Mouse (Mus musculus): ENCODE measurements around the gene Iqgap3. TPM values are rescaled to one million over a fixed set of nuclear protein-coding genes. Genes with fewer than 3 reads are reported as not detected.

Iqgap3 gene
- polyA plus RNA-seq, 1 experiment from 2014 or later, result 19.8 TPM

DNA sequence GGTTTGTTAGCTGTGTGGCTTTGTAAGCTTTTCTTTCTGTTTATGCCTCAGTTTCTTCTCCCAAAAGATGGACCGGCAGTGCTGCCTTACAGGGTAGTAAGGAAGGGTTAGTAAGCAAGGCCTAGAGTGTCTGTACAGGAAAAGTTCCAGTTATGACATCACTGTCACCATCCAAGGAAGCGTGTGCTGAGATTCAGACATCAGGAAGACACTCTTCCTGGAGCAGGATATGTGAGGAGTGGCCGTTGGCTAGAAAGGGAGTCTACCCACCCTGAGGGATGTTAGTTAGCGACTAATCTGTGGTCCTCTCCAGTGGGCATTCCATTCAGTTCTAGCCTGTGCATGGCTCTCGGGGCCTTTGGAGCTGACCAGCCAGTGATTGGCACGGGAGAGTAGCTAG lies 20.4 kb downstream of the Iqgap3 start:
- Histone ChIP-seq H3K4me1 (ENCODE audit: control insufficient read depth, insufficient read depth, low read length) (no peaks in the 10 kb centered on the region), H3K36me3 (ENCODE audit: control insufficient read depth, insufficient read depth, low read length) (peaks cover 61% of the 10 kb centered on the region), H3K9me3 (ENCODE audit: control insufficient read depth, low read depth, low read length) (no peaks in the 10 kb centered on the region), H3K4me3 (ENCODE audit: low read depth, low read length) (no peak overlapping the region), H3K27me3 (ENCODE audit: control insufficient read depth, insufficient read depth, low read length) (no peaks in the 10 kb centered on the region), H3K4me2 (replicated peaks; ENCODE audit: low read depth, low read length) (no peak overlapping the region), H3K27ac (ENCODE audit: low read length) (no peak overlapping the region), H3K9ac (replicated peaks; ENCODE audit: low read depth, low read length) (no peak overlapping the region)
- no peak for ATAC-seq (ENCODE audit: insufficient number of reproducible peaks, insufficient read depth, low FRiP score, low read depth)
- 84% methylated on average over 6 of the region's 6 CpGs for WGBS

DNA sequence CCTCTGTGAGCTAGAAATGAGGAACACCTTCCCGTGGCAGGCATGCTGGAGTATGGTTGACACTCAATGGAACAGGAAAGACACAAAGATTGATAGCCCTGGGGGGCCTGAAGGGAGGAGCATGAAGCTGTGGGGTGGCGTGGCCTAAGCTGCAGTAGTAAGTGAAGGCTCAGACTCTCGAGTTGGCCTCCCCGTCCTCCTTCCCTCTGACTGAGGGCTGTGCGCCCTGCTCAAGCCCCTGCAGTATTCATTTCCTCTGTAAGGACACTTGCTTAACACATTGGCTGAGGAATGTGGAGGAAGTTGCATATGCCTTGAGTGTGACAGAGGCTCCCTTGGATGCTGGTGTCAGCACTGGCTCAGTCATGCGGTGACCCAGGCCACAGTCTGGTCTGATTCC lies 20.8 kb downstream of the Iqgap3 start:
- Histone ChIP-seq H3K36me3 (ENCODE audit: control insufficient read depth, insufficient read depth, low read length) (peaks cover 61% of the 10 kb centered on the region), H3K9me3 (ENCODE audit: control insufficient read depth, low read depth, low read length) (no peaks in the 10 kb centered on the region), H3K9ac (replicated peaks; ENCODE audit: low read depth, low read length) (no peak overlapping the region), H3K4me2 (replicated peaks; ENCODE audit: low read depth, low read length) (no peak overlapping the region), H3K27ac (ENCODE audit: low read length) (no peak overlapping the region), H3K4me1 (ENCODE audit: control insufficient read depth, insufficient read depth, low read length) (no peaks in the 10 kb centered on the region), H3K27me3 (ENCODE audit: control insufficient read depth, insufficient read depth, low read length) (no peaks in the 10 kb centered on the region), H3K4me3 (ENCODE audit: low read depth, low read length) (no peak overlapping the region)
- ATAC-seq (ENCODE audit: insufficient number of reproducible peaks, insufficient read depth, low FRiP score, low read depth), result no peak
- 74% methylated on average over 6 of the region's 6 CpGs for WGBS

DNA sequence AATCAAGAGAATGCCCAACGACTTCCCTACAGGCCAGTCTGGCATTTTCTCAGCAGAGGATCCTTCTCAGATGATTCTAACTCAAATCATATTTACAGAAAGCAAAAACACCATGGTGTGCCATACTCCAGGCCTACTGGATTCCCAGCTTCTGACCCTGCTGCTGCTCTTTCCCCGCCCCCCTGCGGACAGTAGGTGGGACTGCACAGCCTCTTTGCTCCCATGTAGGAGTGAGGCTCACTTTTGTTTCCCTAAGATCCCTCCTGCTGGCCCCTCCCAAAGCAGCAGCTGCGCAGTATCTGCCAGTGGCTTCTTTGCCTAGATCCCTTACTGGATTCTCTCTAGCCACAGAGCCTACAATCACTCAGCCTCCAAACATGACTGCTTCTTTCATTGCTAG lies 24.4 kb downstream of the Iqgap3 start:
- Histone ChIP-seq H3K4me2 (replicated peaks; ENCODE audit: low read depth, low read length) (no peak overlapping the region), H3K4me1 (ENCODE audit: control insufficient read depth, insufficient read depth, low read length) (no peaks in the 10 kb centered on the region), H3K4me3 (ENCODE audit: low read depth, low read length) (no peak overlapping the region), H3K36me3 (ENCODE audit: control insufficient read depth, insufficient read depth, low read length) (peaks cover 64% of the 10 kb centered on the region), H3K9ac (replicated peaks; ENCODE audit: low read depth, low read length) (no peak overlapping the region), H3K9me3 (ENCODE audit: control insufficient read depth, low read depth, low read length) (no peaks in the 10 kb centered on the region), H3K27ac (ENCODE audit: low read length) (no peak overlapping the region), H3K27me3 (ENCODE audit: control insufficient read depth, insufficient read depth, low read length) (no peaks in the 10 kb centered on the region)
- ATAC-seq (ENCODE audit: insufficient number of reproducible peaks, insufficient read depth, low FRiP score, low read depth), result no peak
- 81% methylated on average over 4 of the region's 4 CpGs for WGBS

DNA sequence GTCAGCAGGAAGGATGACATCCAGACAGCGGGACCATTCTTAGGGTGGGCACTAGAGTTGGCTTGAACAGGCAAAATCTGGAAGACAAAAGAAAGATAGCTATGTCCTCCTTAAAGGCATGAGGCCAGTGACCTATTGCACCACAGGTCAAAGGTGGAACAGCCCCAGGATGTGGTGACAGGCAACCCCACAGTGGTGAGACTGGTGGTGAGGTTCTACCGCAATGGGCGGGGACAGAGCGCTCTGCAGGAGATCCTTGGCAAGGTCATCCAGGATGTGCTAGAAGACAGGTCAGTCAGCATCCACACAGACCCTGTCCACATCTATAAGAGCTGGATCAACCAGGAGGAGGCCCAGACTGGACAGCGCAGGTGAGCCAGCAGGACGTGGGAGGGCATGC lies 27.4 kb downstream of the Iqgap3 start:
- H3K36me3 ChIP-seq (ENCODE audit: control insufficient read depth, insufficient read depth, low read length), result peaks cover 60% of the 10 kb centered on the region
- no peak for ATAC-seq (ENCODE audit: insufficient number of reproducible peaks, insufficient read depth, low FRiP score, low read depth)
- no peaks in the 10 kb centered on the region for H3K9me3 ChIP-seq (ENCODE audit: control insufficient read depth, low read depth, low read length)
- H3K27ac ChIP-seq (ENCODE audit: low read length), result no peak overlapping the region
- no peaks in the 10 kb centered on the region for H3K4me1 ChIP-seq (ENCODE audit: control insufficient read depth, insufficient read depth, low read length)
- H3K4me2 ChIP-seq (replicated peaks; ENCODE audit: low read depth, low read length), result no peak overlapping the region
- 93% methylated on average over 6 of the region's 6 CpGs for WGBS
- no peaks in the 10 kb centered on the region for H3K27me3 ChIP-seq (ENCODE audit: control insufficient read depth, insufficient read depth, low read length)
- H3K4me3 ChIP-seq (ENCODE audit: low read depth, low read length), result no peak overlapping the region
- H3K9ac ChIP-seq (replicated peaks; ENCODE audit: low read depth, low read length), result no peak overlapping the region

DNA sequence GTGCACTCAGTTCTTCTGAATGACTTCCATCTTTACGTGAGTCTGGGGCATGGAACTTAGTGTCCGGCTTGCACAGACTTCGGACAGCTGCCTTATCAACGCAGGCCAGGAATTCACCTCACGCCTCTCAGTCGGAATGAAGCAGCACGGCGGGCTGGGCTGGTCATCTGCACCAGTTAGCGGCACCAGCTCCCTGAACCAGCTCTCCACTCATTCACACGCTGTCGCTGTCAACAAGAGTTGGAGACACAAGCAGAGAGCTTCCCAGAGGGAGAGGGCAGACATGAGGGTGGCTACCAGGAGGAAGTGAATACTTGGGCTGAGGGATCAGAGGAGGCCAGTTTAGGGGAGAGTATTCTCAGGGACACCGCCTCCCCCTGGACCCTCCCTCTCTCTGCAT lies 32.6 kb downstream of the Iqgap3 start:
- ATAC-seq (ENCODE audit: insufficient number of reproducible peaks, insufficient read depth, low FRiP score, low read depth), result no peak
- H3K4me1 ChIP-seq (ENCODE audit: control insufficient read depth, insufficient read depth, low read length), result no peaks in the 10 kb centered on the region
- H3K4me2 ChIP-seq (replicated peaks; ENCODE audit: low read depth, low read length), result no peak overlapping the region
- H3K27ac ChIP-seq (ENCODE audit: low read length), result no peak overlapping the region
- WGBS, result 93% methylated on average over 12 of the region's 12 CpGs
- H3K9me3 ChIP-seq (ENCODE audit: control insufficient read depth, low read depth, low read length), result no peaks in the 10 kb centered on the region
- peaks cover 51% of the 10 kb centered on the region for H3K36me3 ChIP-seq (ENCODE audit: control insufficient read depth, insufficient read depth, low read length)
- H3K27me3 ChIP-seq (ENCODE audit: control insufficient read depth, insufficient read depth, low read length), result no peaks in the 10 kb centered on the region
- H3K9ac ChIP-seq (replicated peaks; ENCODE audit: low read depth, low read length), result no peak overlapping the region
- H3K4me3 ChIP-seq (ENCODE audit: low read depth, low read length), result no peak overlapping the region

DNA sequence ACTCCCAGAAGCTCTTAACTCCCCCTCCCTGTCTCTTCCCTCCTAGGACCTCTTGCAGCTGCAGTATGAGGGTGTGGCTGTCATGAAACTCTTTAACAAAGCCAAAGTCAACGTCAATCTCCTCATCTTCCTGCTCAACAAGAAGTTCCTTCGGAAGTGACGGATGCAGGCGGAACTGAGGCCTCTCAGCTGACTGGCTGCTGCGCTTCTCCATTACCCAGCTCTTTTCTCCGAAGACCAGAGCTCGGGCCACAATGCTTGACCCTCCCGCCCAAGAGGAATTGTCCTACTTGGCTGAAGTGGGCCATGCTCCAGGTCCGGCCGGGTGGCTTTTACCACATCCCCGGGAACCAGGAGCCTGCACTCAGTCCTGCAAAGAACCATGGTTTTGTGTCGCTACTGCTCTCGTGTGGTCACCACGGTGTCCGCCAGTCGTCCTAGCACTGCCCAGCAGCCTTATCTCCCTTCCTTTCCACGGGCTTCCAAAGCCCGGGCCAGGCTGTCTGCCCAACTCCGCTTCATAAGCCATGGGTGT lies 38.4 kb downstream of the Iqgap3 start:
- no peaks in the 10 kb centered on the region for H3K4me1 ChIP-seq (ENCODE audit: control insufficient read depth, insufficient read depth, low read length)
- peaks cover 35% of the 10 kb centered on the region for H3K36me3 ChIP-seq (ENCODE audit: control insufficient read depth, insufficient read depth, low read length)
- no peak for ATAC-seq (ENCODE audit: insufficient number of reproducible peaks, insufficient read depth, low FRiP score, low read depth)
- H3K27ac ChIP-seq (ENCODE audit: low read length), result no peak overlapping the region
- 82% methylated on average over 19 of the region's 19 CpGs for WGBS
- no peak overlapping the region for H3K4me2 ChIP-seq (replicated peaks; ENCODE audit: low read depth, low read length)
- no peaks in the 10 kb centered on the region for H3K27me3 ChIP-seq (ENCODE audit: control insufficient read depth, insufficient read depth, low read length)
- H3K4me3 ChIP-seq (ENCODE audit: low read depth, low read length), result no peak overlapping the region
- H3K9me3 ChIP-seq (ENCODE audit: control insufficient read depth, low read depth, low read length), result no peaks in the 10 kb centered on the region
- no peak overlapping the region for H3K9ac ChIP-seq (replicated peaks; ENCODE audit: low read depth, low read length)

DNA sequence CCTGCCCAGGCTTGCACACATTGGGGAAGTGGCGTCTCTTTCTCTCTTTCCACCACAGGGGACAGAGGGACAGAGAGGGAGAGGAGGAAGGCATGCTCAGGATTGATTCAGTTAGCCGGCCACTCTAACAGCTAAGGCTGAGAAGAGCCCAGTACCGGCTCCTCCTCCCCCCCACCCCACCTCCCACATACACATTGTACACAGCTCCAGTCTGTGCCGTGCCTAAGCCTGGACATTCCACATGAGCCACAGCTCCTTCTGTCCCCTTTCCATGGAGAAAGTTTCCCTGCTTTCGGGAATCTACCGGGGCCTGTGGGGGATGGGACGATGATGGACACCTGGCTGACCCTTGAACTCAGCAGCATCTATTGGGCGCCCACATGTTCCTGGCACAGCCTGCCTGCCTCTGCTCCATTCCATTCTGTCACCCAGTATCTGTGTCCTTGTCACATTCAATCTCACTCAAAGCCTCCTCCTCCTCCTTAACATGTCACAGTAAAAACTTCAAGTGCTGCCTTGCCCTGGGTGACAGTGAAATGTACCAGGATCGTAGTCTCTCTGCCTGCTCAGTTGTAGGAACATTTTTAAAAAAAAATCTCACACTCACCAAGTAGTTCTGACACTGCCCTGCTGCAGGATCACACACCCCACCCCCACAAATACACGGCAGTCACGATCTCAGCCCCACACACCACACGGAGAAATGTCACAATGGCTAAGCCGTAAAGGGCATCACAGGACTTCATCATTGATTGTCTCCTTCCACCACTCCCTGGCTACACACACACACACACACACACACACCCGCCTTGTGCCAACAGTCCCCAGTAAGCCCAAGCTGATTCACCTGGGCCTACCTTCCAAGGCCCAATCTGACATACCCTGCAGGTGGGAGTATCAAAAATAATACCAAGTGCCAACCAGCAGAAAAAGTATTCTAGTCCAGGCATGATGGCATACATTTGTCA lies 39.7 kb downstream of the Iqgap3 start:
- H3K36me3 ChIP-seq (ENCODE audit: control insufficient read depth, insufficient read depth, low read length), result peaks cover 28% of the 10 kb centered on the region
- ATAC-seq (ENCODE audit: insufficient number of reproducible peaks, insufficient read depth, low FRiP score, low read depth), result no peak
- H3K9me3 ChIP-seq (ENCODE audit: control insufficient read depth, low read depth, low read length), result no peaks in the 10 kb centered on the region
- H3K27me3 ChIP-seq (ENCODE audit: control insufficient read depth, insufficient read depth, low read length), result no peaks in the 10 kb centered on the region
- no peak overlapping the region for H3K4me2 ChIP-seq (replicated peaks; ENCODE audit: low read depth, low read length)
- H3K4me1 ChIP-seq (ENCODE audit: control insufficient read depth, insufficient read depth, low read length), result no peaks in the 10 kb centered on the region
- H3K4me3 ChIP-seq (ENCODE audit: low read depth, low read length), result no peak overlapping the region
- H3K9ac ChIP-seq (replicated peaks; ENCODE audit: low read depth, low read length), result no peak overlapping the region
- no peak overlapping the region for H3K27ac ChIP-seq (ENCODE audit: low read length)
- 67% methylated on average over 14 of the region's 14 CpGs for WGBS

DNA sequence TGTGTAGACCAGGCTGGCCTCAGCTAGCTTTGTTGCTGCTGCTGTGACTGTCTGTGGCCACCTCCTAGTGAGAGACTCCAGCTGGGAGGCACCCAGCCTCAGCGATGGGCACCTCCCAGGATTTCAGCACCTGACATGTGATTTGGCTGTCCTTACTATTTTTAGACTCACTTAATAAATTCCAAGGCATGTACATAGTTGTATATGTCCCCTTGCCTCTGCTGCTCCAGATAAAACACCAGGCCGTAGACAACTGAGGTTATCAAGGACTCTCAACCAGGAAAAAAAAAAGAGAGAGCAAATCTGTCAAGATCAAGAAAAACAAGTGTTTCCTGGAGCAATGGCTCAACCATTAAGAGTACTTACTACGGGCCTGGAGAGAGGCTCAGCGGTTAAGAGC lies 43.4 kb downstream of the Iqgap3 start:
- H3K36me3 ChIP-seq (ENCODE audit: control insufficient read depth, insufficient read depth, low read length), result peaks cover 6% of the 10 kb centered on the region; the same call in 1 of the 2 replicates
- H3K27me3 ChIP-seq (ENCODE audit: control insufficient read depth, insufficient read depth, low read length), result no peaks in the 10 kb centered on the region
- WGBS, result 58% methylated on average over 4 of the region's 4 CpGs
- H3K4me3 ChIP-seq (ENCODE audit: low read depth, low read length), result no peak overlapping the region
- no peak overlapping the region for H3K4me2 ChIP-seq (replicated peaks; ENCODE audit: low read depth, low read length)
- no peaks in the 10 kb centered on the region for H3K9me3 ChIP-seq (ENCODE audit: control insufficient read depth, low read depth, low read length)
- ATAC-seq (ENCODE audit: insufficient number of reproducible peaks, insufficient read depth, low FRiP score, low read depth), result no peak
- no peaks in the 10 kb centered on the region for H3K4me1 ChIP-seq (ENCODE audit: control insufficient read depth, insufficient read depth, low read length)
- no peak overlapping the region for H3K9ac ChIP-seq (replicated peaks; ENCODE audit: low read depth, low read length)
- H3K27ac ChIP-seq (ENCODE audit: low read length), result no peak overlapping the region

Data from stomach, embryonic 14.5 days (tissue).